In the genomic region with DNA sequence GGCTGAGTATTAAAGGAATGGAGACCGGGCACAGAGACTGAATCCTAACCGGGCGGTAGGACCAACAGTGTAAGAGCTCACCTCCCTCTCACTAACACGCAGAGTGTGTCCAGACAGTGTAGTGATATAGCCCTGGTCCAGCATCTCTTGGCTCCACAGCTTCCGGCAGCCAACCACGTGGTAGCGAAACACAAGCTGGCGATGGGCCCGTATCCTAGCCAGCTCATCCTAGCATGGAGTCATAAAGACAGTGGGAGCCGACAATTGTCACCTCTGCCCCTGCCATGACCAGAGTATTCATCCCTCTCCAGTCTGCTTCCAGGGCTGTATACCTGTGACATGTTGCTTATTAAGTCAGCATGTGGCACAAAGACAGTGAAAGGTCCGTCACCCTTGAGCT, we compare ENCODE assay signal across 13 mouse cellular contexts.
A peak's percentile ranks its signal among the peaks of the same experiment; 100 is the strongest.
DNase-seq lines count a peak whose midpoint lies in the region.
"Had no signal": no experiment of that assay in that cellular context is flagged by ENCODE, and none has a peak within 500 bp of the region (broad histone marks: within the 10 kb centered on the region; RNA-seq: fewer than 3 reads in every experiment).

No protein-coding gene starts in this region.

- peak; percentile 65 to 66 for DNase-seq in cerebellum, postnatal 10 days
- no peak for DNase-seq in cerebellum, adult 11-12 months
- DNase-seq: adrenal gland, adult 2 months; adrenal gland, adult 8-10 months; adrenal gland, postnatal 10 days; adrenal gland, postnatal 14 days; adrenal gland, postnatal 25 days; adrenal gland, postnatal 36 days; B cell, adult 2 months; cerebellum, adult 11 months; cerebellum, adult 18-20 months; cerebellum, adult 2 months; cerebellum, adult 8-10 months had no signal
